Mouse (Mus musculus) bone marrow macrophage, adult 2 months (primary cell): Measurements from ENCODE around the gene Cnp. TPM values are rescaled to one million over a fixed set of nuclear protein-coding genes. Genes with fewer than 3 reads are reported as not detected.
A peak's percentile ranks its signal among the peaks of the same experiment; 100 is the strongest.

Experiments
- H3K27ac ChIP-seq: 2 replicates; pipeline ENCODE4 v1.5.1; 2012; ENCODE audit warnings: low read depth, low read length; ENCODE audit not compliant: insufficient read depth
- H3K4me1 ChIP-seq: 2 replicates; pipeline ENCODE4 v1.6.1; 2012; ENCODE audit warnings: low read length; ENCODE audit not compliant: control insufficient read depth, insufficient read depth
- H3K4me3 ChIP-seq: 2 replicates; pipeline ENCODE4 v1.5.1; 2012; ENCODE audit warnings: mild to moderate bottlenecking, low read length, moderate library complexity; ENCODE audit not compliant: insufficient read depth
- CTCF ChIP-seq: IDR thresholded peaks from 2 replicates; pipeline ENCODE4 v1.5.1; 2012; ENCODE audit warnings: low read depth, mild to moderate bottlenecking, low read length, moderate library complexity
- POLR2A ChIP-seq: IDR thresholded peaks from 2 replicates; pipeline ENCODE4 v1.6.1; 2012; ENCODE audit warnings: mild to moderate bottlenecking, low read depth, low read length, borderline replicate concordance
- polyA plus RNA-seq: library from polyadenylated mRNA; stranded (reverse); fragments of >200 nt; gene quantifications from 2 replicates; pipeline ENCODE4 v1.2.4, GENCODE M21; 2012; ENCODE audit not compliant: missing spikeins, insufficient read depth, insufficient read length

Gene Cnp
- polyA plus RNA-seq, 1 experiment: 40.3 TPM

DNA sequence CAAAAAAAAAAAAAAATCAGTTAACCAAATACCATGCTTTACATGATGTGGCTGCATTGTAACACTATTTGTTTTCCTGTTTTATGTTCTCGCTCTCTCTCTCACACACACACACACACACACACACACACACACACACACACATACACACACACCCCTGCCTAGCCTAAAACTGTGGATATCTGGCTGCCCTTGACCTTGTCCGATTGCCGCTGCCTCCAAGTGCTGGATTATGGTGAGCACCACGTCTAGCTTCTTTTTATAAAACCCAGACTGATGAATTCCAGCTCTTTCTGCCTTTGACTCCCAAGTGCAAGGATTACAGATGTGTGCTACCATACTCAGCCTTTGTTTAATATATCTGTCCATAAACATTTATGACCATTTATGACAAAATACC is 42.8 kb downstream of the Cnp start:
- no peak for TF ChIP-seq CTCF
- TF ChIP-seq POLR2A: no peak
- H3K4me1 ChIP-seq: peaks cover 25% of the 10 kb centered on the region
- no peak overlapping the region for H3K4me3 ChIP-seq

DNA sequence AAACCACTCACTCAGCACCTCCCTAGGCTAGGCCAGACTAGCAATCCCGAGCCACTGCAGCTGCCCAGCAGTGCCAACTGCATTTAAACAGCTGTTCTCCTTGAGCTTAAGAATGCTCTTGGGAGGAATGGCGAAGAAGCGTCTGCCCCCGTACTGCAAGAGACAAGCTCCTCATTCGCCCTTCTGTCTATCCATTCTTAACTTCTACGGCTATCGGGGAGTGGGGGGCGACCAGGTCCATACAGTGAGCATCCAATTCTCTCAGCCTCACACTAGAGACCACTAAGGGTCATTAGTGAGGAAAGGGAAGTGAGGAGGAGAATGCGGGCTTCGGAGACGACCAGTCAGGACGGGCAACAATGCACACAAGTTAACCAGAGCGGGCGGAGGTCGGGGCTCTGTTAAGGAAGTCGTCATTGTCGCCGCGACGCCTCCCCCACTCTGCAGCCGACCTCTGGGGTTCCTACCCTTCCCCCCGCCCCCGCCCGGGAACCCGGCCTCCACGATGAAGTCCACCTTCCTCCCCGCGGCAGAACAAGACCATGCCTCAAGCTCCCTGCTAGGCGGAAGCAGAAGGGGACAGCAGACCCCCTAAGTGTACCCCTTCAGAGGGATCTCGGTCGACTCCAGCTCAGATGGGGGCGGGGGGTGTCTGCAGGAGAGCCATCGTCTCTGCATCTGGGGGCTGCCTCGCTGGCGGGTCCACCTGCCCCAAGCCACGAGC is 44.2 kb downstream of the Cnp start, which contains the start of gene Nkiras2:
Gene Nkiras2, plus strand, starts transcription at position 484 of the 724 bp plus-strand sequence.
- TF ChIP-seq CTCF: no peak
- TF ChIP-seq POLR2A: 0 out of 2 replicates have a peak, but pooled peaks have one; percentile 16
- Histone ChIP-seq H3K4me1 (peaks cover 17% of the 10 kb centered on the region; the same call in 1 of the 2 replicates), H3K4me3 (peak within 1 kb of the TSS; percentile 69), H3K27ac (peak within 1 kb of the TSS; percentile 90)

More for the DNA sequence above, 42.8 kb downstream of the Cnp start:
- no peak overlapping the region for H3K27ac ChIP-seq

DNA sequence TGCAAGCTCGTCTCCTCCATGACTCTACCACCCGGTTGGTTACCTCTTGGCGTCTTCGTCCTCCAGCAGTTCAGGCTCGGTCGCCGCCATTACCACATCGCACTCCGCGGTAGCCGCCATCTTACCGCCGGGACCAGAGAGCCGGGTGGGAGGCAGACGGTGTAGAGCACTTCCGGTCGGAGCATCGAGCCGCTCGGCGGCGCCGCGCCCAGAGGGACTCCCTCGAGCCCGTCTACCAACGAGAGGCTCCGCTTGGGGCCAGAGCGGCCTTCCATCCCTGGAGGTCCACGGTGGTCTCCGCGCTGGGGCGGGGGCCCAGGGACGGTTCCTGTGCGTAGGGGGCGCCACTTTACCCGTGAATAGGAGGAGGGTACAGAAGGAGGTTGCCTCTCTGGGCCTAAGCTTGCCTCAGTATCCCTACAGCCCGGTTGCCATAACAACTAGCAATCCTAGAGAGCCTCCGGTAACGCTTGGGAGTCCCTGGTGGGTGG is 44.8 kb downstream of the Cnp start:
- TF ChIP-seq CTCF (no peak), POLR2A (no peak)
- peak overlapping the region; percentile 90 for H3K27ac ChIP-seq
- peaks cover 17% of the 10 kb centered on the region; the same call in 1 of the 2 replicates for H3K4me1 ChIP-seq

DNA sequence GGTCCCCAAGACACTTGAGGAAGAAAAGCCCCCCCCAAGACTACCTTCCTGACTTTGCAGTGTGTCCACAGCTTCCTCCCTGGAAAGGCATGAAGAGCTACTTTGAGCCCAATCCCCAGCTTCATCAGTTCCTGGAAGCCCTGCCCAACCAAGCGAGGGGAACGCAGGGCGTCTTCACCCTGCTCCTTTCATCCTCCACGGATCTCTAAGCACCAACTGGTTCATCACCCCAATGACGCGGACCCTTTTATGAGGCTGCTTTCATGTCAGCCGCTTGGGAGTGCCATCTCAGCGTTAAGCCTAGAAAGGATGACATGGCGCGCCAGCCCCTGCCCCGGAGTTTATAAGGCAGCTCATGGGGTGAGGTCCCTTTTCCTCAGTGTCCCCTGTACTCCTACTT is 45.3 kb downstream of the Cnp start, which contains the start of gene Dnajc7:
Gene Dnajc7, minus strand, starts transcription at position 187 of the 400 bp plus-strand sequence.
- TF ChIP-seq POLR2A (no peak), CTCF (0 out of 2 replicates have a peak, but pooled peaks have one; percentile 11)
- peaks cover 17% of the 10 kb centered on the region; the same call in 1 of the 2 replicates for H3K4me1 ChIP-seq

More for the DNA sequence above, 44.8 kb downstream of the Cnp start:
- H3K4me3 ChIP-seq: peak overlapping the region; percentile 69

DNA sequence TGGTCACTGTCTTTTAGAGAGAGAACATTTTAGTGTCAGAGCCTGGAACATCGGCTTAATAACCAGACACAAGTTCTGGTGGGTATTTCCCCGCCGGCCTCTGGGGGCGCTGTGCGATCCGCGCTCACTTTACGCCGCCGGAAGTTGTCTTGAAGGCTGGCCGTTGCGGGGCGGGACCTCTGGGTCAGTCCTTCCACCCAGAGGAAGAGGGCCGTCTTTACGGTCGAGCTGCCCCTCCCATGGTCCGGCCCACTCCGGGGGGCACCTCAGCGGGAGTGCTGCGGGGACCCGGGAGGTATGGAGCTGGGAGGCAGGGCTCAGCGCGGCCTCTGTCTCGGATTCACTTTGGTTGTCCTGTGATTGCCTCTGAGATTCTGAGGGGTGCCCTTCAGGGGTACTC is 48.0 kb downstream of the Cnp start:
- Histone ChIP-seq H3K27ac (peak overlapping the region; percentile 87), H3K4me1 (peaks cover 24% of the 10 kb centered on the region), H3K4me3 (peak overlapping the region; percentile 91)
- TF ChIP-seq CTCF (peak; percentile 31; the same call in 1 of the 2 replicates), POLR2A (0 out of 2 replicates have a peak, but pooled peaks have one; percentile 5)

More for the DNA sequence above, 45.3 kb downstream of the Cnp start, which contains the start of gene Dnajc7:
- Histone ChIP-seq H3K27ac (peak within 1 kb of the TSS; percentile 90), H3K4me3 (peak within 1 kb of the TSS; percentile 69)

DNA sequence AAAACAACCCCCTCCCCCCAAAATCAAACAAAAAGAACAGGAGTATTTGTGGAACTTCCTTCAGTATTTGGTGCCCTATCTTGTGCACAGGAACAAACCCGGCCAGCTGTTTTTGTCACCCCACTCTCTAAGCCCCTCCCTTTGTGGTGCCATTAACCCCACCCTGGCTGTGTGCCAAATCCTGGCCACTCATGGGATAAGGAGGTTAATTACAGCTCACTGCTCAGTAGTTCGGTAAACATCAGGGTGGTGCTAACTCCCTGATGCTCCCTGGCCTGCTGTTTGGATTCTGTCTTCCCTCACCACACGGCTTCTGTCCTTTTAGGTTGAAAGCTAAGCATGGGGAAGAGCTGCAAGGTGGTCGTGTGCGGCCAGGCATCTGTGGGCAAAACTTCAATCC is 49.2 kb downstream of the Cnp start:
- Histone ChIP-seq H3K4me3 (peak overlapping the region; percentile 91), H3K4me1 (peaks cover 23% of the 10 kb centered on the region), H3K27ac (peak overlapping the region; percentile 87)
- TF ChIP-seq CTCF (no peak), POLR2A (no peak)

DNA sequence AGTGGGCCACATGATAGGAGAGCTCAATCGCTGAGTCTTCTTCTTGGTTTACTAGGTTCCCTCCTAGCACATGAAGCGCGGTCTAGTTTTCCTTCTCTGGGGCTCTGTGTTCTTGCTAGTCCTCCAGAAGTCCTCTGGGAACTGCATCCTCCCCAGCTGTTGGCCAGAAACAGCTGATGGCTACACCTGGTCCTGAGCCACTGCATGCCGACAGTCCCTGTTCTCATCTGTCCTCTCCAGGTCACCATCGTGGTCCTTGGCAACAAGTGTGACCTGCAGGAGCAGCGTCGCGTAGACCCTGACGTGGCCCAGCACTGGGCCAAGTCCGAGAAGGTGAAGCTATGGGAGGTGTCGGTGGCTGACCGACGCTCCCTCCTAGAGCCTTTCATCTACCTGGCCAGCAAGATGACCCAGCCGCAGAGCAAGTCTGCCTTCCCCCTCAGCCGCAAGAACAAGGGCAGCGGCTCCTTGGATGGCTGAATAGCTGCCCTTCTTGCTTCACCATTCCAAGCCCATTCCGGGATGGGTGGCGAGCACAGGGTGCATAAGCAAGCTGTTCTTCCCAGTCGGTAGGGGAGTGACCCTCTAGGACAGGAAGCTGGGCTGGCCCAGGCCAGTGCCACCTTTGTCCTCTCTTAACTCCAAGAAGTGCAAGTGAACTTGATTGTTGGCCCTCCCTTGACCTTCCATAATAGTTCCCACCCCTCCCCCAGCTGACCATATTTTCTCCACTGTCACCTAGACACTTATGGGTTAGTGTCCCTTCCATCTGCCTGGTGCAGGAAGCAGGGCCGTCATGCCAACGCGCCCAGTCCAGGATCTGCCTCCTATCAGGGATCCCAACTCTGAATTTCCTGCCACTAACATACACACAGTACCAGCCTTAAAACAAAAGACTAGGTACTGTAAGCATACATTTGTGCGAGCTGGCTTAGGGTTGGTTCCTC is 51.3 kb downstream of the Cnp start:
- H3K4me1 ChIP-seq: peaks cover 23% of the 10 kb centered on the region
- peak overlapping the region; percentile 95 for H3K27ac ChIP-seq
- TF ChIP-seq CTCF (no peak), POLR2A (no peak)
- no peak overlapping the region for H3K4me3 ChIP-seq

DNA sequence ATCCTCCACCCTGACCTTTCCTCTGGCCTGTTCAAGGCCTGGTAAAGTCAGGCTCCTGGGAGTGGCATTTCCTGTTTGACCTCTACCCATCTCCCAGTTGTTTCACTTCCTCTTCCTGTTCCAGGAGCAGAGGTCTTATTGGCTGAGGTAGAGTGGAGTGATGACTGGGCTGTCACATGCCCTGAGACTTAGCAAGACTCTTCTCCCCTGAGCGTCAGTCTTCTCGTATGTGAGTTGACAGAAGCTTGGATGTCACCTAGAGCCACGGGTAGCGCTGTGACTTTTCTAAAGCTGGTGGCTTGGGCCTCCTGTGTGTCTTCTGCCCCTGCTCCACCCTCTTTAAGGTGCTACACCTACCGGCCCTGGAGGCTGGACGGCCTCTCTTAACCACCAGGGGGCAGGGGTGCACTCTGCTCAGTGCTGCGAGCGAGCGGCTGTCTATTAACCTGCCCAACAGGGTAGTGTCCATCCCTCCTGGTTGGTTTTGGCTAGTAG is 52.0 kb downstream of the Cnp start:
- TF ChIP-seq CTCF (no peak), POLR2A (no peak)
- Histone ChIP-seq H3K4me3 (0 out of 2 replicates have a peak overlapping the region, but pooled peaks have one; percentile 11), H3K27ac (peak overlapping the region; percentile 95), H3K4me1 (peaks cover 23% of the 10 kb centered on the region)

DNA sequence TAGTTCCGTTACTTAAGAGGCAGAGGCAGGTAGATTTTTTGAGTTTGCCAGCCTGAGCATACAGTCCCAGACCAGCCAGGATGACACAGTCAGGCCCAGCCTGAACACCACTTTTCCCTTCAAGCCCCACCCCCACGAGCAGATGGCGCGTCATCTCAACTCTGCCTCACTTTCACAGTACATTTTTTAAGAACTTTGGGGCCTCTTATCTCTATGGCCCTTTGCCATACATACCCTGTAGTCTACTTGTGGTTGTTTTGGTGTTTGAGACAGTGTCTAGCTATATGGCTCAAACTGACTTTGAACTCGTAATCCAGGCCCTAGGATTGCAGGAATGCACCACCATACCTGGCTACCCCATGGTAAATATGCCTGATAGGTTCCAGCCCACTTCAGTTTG is 53.4 kb downstream of the Cnp start:
- Histone ChIP-seq H3K4me1 (peaks cover 22% of the 10 kb centered on the region), H3K27ac (no peak overlapping the region), H3K4me3 (no peak overlapping the region)
- TF ChIP-seq POLR2A (no peak), CTCF (no peak)
